Mouse (Mus musculus) T-helper 2 cell (primary cell): Measurements from ENCODE around the gene Mrrf.
"Not testable (repeated sequence)": the region's sequence is repeated elsewhere in the genome, so short reads cannot be mapped to it uniquely, and the experiment has no call there.

Source experiments
- in situ Hi-C: fragments of 300-600 bp; cut with MboI, MseI; formaldehyde crosslinking; loops from one replicate; pipeline ENCODE4 v1.15.1; 2025; ENCODE audit warnings: high pct_unique_total_duplicates

The Mrrf gene

GRCm38 (mm10) chr2:36129051-36129450 is 7.1 kb upstream of the Mrrf start:
- in situ Hi-C loops: loop anchor here (10.0 kb wide), 1 partner anchor 846 kb away; no protein-coding TSS in a partner anchor

GRCm38 (mm10) chr2:36135887-36136286 is 302 bp upstream of the Mrrf start:
- in situ Hi-C loops: no loop called here

DNA sequence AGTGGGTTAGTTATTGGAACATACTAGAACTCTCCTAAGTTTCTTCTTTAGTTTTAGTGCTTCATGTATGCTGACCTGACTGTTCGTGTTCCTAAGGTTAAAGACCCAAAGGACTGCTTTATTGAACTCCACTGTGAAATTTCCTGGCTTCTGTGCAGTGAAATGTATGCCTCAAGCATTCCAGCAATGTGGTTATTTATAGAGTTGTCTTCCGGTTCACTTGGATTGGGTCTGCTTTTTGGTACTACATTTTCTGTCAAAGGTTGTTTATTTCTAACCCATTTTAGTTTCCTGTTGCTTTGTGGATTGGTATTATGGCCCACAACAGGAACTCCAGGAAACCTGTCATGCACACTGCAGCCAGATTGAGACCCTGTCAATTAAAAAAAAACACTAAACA is 2.9 kb downstream of the Mrrf start:
- in situ Hi-C loops: no loop called here

DNA sequence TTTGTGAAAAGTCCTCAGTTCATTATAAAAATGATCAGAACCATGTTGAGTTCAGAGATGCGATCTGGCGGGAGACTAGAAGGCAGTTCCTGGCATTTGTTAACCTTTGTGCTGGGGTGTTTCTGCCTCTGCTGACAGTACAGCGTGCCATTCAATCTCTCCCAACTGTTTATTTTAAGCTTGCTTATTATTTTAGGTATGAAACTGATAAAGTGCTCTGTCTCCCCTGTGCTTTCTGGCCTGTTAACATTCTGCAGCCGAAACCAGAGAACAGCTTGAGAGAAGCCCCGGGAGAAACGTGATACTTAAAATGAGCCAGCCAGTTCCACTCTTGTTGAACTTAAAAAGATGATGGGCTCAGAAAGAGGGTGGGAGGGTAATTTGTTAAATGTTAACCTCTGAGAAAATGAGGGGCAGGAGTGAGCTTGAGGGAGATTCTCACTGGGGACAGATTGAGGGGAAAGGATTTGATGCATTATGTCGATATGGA is 12.7 kb downstream of the Mrrf start:
- in situ Hi-C loops: no loop called here

- in situ Hi-C loops: not testable (repeated sequence)
These were observed 16.2 kb downstream of the Mrrf start for GRCm38 (mm10) chr2:36152401-36152800.

GRCm38 (mm10) chr2:36157461-36157860 is 21.3 kb downstream of the Mrrf start:
- in situ Hi-C loops: no loop called here

- in situ Hi-C loops: no loop called here
These were observed 23.1 kb downstream of the Mrrf start for GRCm38 (mm10) chr2:36159336-36159735.

- in situ Hi-C loops: no loop called here
These were observed 31.9 kb downstream of the Mrrf start for GRCm38 (mm10) chr2:36167990-36168618.

GRCm38 (mm10) chr2:36169176-36169575 is 33.0 kb downstream of the Mrrf start:
- in situ Hi-C loops: no loop called here

DNA sequence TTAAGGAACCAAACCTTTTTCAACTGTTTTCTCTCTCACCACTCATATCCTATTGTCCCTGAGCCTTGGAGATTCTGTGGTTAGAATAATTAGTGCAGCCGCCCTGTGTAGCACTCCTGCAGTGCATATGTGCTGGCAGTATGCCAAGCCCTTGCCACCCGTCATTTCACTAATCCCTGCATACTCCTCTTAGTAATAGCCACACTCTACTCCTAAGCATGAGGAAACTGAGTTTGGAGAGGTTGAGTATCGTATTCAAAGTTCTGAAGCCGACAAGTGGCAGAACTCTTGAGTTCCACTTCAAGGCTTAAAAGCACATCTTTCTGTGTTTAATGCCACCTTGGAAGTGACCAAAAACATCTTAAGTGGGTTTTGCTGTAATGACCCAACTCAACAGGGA is 35.9 kb downstream of the Mrrf start:
- in situ Hi-C loops: no loop called here

DNA sequence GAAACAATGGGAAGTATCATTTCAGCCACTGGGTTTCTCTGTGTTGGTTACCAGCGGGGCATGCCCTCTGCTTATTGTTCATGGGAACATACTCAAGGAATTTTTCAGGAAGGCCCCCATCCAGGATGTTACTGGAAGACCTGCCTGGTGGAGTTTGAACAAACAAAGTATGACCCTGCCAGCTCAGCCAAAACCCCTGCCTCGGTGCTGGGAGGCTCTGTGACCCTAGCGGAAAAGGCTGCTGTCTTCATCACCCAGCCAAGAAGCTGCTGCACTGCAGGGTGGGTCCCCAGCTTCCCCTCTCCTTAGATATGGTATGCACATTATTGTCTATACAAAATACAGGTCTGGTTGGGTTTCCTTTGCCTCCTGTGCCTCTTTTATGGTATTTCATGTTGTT is 36.4 kb downstream of the Mrrf start:
- in situ Hi-C loops: no loop called here

DNA sequence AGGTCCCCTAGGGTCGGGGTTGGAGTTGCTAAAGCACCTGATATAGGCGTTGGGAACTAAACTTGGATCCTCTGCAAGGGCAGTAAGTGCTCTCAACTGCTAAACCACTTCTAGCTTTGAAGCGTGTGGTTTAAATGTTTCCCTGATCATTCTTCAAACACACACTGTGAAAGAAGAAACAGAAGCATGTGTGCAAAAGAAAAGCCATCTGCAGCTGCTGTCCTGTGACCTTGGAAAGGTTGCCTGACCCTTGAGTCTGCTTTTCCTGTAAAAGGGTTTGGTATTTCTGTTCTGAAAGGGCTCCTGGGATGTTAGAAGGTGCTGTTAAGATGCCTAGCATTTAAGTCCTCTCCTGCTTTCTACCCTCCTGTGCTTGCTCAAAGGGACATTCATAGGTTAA is 43.3 kb downstream of the Mrrf start:
- in situ Hi-C loops: no loop called here

DNA sequence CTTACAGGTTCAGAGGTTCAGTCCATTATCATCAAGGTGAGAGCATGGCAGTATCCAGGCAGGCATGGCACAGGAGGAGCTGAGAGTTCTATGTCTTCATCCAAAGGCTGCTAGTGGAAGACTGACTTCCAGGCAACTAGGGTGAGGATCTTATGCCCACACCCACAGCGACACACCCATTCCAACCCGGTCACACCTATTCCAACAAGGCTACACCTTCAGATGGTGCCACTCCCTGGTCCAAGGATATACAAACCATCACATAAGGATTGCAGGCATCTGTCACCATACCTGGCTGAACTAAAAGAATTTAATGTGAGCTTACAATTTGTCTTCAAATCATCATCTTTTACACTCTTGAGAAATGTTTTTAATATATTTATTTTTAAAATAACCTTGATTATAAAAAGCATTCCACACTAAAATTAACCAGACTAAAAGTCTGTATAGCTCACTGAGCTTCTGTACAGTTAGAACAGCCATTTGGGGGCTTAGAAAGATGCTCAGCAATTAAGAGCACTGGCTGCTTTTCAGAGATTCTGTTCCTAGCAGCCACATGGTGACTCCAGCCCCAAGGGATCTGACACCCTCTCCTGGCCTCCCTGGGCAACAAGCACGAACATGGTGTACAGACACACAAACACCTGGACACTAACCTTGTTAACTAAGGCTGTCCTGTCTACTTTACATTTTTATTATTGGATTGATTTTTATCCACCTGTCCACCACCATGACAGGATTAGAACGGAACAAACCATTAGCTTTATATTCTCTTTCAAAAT is 45.6 kb downstream of the Mrrf start:
- in situ Hi-C loops: not testable (repeated sequence)

DNA sequence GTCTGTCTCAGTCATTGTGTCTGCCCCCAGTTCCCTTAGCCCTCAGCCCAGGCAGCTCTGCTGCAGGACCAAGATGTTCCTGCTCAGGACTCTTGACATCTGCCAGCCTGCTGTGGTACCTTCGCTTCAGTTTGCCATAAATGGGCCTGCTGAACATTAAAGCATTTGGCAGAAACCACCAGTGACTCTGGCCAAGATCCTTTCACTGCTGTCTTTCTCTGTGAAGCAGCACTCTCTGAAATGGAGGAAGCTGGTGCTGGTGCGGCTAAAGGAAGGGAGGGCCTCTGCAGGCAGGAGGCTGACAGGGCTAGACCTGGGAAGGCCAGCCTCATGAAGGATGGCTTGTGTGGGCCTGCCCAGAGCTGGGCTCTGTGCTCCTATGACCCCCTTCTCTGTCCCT is 47.1 kb downstream of the Mrrf start:
- in situ Hi-C loops: no loop called here

- in situ Hi-C loops: no loop called here
These were observed 48.0 kb downstream of the Mrrf start for GRCm38 (mm10) chr2:36184192-36184591.

DNA sequence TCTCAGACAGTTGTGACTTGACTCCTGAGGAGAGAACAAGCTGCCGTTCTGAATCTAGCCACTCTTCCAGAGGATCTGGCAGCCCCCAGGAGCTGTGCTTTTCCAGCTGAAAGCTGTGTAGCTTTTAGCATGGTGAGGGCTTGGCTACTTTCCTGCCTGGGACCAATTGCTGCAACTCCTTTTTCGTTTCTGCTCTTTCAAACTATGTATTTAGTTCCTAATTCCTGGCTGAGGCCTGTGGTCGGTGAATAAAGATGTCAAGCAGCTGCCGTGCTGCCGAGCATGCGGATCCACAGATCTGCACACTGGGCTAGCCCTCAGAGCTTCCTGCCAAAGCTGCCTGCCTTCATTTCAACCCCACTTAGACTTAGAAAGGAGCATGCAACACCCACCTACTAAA is 48.7 kb downstream of the Mrrf start:
- in situ Hi-C loops: no loop called here

GRCm38 (mm10) chr2:36189200-36189599 is 53.0 kb downstream of the Mrrf start:
- in situ Hi-C loops: not testable (repeated sequence)

DNA sequence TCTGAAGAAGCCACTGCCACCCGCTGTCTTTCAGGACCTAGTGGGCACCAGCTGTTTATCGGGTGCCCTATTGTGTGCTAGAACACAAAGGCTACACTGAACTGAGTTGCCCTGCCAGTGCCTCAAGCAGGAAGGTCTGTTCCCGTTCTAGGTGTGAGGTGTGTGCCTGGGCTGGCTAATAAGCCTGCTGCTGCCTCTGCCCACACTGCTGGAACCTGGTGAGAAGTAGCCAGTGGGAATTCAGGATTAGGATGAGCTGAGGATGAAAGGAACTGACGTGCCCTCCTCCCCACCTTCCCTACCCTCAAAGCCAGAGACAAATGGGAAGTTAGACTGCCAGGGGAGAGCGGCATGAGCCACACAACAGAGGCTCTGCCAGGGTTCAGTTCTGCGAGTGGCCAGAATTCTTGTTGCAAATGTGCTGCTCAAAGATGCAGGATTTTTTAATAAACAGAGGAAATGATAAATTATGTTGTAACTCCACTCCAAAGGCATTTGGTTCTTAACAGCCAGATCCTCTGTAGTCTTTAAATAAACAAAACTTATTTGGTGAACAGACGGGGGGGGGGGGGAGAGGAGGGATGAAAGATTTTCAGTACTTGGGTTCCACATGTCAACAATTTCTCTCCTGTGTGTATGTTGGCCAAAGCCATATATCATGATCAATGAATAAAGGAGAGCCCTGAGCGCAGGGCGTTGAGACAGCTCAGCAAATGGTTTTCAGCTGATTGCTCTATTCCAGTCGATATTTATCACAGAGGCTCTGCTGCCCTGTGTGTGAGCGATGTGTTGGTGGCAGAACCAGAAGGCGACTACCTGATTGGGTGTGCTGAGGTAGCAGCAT is 55.1 kb downstream of the Mrrf start:
- in situ Hi-C loops: no loop called here

GRCm38 (mm10) chr2:36197021-36197420 is 60.8 kb downstream of the Mrrf start:
- in situ Hi-C loops: no loop called here

- in situ Hi-C loops: no loop called here
These were observed 62.0 kb downstream of the Mrrf start for GRCm38 (mm10) chr2:36197919-36198881.

DNA sequence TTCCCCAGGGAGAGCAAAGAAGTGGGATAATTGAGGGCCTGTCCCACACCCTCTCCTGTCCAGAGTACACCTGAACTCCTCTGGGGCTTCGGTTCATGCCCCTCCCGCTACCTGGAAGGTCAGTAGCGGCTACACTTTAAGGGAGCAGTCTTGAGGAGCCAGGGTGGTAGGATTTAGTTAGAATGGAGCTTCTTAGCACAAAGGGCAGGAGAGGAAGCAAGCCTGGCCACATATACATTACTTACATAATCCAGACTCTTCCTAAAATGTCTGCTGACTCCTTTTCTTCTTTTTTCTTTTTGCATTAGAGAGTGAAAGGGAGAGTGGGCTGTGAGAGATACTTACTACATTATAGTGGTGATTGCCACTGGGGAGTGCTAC is 62.7 kb downstream of the Mrrf start:
- in situ Hi-C loops: no loop called here
